Mouse (Mus musculus): ENCODE results near the gene Pnpla5.
"Not testable (repeated sequence)": the region's sequence is repeated elsewhere in the genome, so short reads cannot be mapped to it uniquely, and the experiment has no call there.

Gene Pnpla5

DNA sequence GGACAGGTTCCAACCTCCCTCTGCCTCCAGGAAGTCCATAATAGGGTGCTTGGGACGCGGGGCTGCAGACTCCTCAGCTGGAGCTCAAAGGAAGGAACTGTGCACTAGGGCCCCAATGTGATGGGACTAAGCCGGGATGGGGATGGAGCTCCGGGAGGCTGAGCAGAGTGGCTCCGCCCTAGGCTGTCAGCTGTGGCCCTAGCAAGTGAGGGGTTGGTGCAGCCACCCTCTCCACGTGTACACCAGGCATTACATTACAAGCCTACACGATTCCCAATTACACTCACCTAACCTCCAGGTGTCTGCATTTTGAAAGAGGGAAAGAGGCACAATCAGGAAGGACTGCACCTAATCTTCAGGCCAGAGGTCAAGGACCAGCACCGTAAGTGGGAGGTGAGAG is at the start of gene Pnpla5:
Gene Pnpla5, minus strand, starts transcription at position 101 of the 400 bp plus-strand sequence.
- no peak for DNase-seq (ENCODE audit: low spot score)

DNA sequence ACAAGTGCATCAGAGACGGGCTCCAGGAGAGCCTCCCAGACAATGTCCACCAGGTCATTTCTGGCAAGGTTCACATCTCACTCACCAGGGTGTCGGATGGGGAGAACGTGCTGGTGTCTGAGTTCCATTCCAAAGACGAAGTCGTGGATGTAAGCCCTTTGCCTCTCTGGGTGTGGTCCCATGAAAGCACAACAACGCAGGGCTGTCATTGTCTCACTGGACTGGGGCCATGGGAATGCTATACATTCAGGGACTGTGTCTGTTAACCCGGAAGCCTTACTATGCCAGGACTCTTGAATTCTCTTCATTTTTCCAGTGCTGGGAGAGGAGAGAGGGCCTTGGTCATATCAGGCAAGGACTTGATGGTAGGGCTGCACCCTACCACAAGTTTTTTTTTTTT is 48.2 kb upstream of the Pnpla5 start:
- DNase-seq (ENCODE audit: low spot score): no peak

DNA sequence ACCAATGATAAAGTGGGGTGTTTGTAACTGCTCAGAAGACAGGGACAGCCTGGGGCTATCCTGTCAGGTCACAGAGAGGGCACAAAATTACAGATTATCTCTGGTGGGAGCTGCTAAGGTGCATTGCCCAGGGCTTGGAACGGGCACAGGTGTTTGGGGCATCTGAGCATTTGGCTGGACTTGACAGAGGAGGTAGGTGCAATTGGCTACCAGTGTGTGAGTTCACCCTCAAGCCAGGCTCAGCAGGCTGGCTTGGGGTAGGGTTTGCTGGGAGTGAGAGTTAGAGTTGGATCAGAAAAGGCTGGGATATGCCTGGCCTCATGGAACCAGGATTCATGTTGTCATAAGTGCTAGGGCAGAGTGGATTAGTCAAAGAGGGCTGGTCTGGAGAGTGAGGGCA is 46.5 kb upstream of the Pnpla5 start:
- no peak for DNase-seq (ENCODE audit: low spot score)

DNA sequence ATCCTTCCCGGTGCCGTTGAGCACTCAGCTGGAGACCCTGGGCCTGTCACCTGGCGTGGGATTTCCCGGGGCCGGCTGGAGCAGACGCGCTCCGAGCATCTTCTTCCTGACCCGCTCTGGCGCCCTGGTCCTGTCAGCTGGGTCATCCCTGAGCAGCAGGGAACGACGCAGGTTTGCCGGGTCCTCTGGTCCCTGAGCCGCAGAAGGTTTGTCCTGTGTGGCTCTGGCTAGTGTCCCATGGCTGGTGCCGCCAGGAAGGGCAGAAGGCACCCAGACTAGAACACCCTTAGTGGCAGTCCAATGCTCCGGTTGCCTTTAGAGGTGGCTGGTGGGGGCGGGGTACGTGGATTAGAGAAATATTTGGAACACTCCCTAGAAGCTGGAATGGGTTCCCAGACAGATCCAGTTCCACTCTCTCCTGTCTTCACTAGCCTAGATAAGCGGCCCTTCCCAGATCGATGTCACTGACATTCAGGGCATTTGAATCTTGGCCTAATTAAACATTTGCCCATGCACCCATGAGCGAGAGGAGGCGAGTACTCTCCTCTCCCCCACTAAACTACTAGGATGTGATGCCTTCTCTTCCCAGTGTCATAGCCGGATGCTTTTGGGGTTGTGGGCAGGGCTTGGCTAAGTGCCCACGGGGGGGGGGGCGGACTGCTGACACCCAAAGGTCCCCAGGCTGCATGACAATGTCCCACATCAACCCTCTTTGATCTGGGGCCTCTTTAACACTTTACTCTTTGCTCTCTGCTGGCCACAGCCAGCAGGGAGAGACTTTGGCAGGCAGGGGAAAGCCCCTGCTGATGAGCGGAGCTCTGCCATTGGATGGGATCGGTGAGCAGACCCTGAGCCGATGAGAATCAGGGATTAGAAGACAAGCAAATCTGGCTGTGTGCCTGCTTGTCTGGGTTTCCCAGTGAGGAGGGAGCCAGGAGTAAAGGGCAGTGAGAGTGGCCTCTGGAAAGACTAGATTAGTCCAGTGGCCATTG is 45.5 kb upstream of the Pnpla5 start:
- DNase-seq (ENCODE audit: low spot score): no peak

DNA sequence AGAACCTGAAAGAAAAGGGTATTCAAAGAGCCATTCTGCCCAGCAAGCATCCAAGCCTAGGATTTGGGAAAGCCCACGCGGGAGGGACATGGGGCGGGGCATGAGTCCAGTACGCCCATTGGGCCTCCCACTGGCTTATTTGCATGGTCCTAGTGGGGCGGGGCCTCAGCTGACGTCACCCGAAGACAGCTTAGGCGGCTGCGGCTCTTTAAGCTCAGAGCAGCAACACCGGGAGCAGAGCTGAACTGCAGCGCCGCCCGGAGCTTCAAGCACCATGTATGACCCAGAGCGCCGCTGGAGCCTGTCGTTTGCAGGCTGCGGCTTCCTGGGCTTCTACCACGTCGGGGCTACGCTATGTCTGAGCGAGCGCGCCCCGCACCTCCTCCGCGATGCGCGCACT is 44.6 kb upstream of the Pnpla5 start, which contains the start of gene Pnpla3:
Gene Pnpla3, plus strand, starts transcription at position 238 of the 400 bp plus-strand sequence.
- peak; percentile 97 for DNase-seq (ENCODE audit: low spot score)

DNA sequence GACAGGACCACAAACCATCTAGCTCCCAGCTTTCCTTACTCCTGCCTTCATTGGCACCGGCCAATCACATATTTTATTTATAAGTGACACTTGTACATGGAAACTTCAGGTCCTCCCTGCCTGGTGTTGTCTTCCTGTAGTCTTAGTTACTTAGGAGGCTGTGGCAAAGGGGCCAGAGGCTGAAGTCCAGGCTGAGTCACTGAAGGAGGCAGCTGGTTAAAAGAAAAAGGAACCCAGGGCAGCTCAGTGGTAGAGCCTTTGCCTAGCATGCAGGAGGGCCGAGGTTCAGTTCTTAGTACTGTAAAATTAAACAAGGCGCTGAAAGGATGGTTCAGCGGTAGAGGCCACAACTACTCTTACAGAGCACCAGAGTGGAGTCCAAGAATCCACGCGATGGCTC is 43.8 kb upstream of the Pnpla5 start:
- no peak for DNase-seq (ENCODE audit: low spot score)

DNA sequence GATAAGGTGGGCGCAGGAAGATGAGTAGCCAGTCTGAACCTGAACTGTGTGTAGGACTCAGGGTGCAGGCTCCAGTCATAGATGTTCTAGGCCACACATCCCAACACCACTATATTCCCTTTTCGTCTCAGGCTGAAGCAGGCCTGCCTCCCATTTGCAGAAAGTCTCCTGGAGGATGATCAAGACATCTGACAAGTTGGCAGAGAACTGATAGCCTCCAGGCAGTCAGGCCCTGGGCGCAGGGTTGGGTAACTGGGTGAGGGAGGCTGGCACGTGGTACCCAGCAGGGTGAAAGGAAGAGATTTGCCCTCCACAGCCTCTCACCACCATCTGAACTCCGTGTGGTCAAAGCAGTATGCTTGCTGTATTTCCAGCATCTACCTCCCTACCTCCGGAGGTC is 38.9 kb upstream of the Pnpla5 start:
- DNase-seq (ENCODE audit: low spot score): no peak

DNA sequence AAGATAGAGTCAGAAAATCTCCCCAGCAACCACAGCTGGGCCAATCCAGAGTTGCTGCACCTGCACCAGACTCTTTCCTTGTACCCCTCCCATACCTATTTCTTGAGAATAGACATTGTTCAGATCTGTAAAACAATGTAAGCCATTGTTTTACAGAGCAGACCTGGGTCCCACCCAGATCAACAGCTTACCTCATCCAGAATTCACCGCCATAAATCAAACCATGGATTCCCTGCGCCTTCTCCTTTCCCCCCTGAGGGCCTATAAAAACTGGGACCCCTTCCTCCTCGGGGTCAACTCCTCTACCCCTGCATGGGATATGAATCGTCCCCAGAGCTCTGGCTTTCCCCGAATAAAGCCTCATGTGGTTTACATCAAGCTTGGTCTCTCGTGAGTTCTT is 34.6 kb upstream of the Pnpla5 start:
- DNase-seq (ENCODE audit: low spot score): not testable (repeated sequence)

DNA sequence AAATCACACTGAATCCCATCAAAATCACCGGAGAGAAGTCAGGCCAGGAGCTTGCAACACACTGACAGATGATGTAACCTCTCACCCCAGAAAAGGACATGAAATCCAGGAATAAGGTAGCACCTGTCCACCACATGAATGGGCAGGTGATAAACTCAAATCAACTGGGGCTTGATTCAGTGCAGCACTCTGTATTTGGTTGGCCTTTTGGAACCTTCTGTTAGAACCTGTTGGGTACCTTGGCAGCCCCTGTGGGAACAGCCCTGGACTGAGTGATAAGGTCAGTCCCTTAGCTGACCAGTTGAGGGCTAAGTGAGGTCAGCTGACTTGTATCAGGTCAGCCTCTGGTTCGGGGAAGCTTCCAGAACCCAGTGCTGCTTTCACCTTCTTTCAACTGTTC is 33.2 kb upstream of the Pnpla5 start:
- no peak for DNase-seq (ENCODE audit: low spot score)

DNA sequence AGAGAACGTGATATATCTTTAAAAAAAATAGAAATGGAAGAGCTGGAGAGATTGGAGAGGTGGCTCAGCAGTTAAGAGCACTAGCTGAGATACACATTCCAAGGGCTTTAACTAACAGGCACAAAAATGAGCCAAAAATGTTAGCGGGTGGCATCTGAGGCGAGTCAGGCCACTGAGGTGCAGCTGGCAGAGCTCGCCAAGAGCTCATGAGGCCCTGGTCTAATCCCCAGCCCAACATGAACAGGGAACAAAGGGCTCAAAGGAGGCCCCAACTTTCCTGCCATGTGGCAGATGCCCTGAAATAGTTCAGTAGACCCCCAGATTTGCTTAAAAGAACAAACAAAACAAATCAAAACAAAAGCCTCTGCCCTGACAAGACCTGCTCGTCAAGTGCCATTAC is 18.0 kb upstream of the Pnpla5 start:
- DNase-seq (ENCODE audit: low spot score): no peak

DNA sequence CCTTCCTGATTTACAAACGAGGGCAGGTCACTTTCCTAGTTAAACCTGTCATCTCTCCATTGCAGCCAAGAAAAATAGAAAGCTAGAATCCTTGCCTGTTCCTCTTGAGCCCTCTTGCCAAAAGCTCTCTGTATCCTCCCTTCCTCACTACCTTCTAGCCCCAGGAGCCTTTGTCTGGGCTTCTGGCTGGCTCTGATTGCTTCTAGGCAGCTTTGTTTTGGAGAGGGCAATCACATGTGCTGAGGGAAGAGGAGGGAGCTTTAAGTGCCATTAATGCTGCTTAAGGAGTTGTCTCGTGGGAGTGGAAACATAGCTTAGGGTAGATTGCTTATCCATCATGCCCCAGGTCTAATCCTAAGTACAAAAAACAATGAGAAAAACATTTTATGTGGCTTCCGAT is 17.1 kb upstream of the Pnpla5 start:
- no peak for DNase-seq (ENCODE audit: low spot score)

DNA sequence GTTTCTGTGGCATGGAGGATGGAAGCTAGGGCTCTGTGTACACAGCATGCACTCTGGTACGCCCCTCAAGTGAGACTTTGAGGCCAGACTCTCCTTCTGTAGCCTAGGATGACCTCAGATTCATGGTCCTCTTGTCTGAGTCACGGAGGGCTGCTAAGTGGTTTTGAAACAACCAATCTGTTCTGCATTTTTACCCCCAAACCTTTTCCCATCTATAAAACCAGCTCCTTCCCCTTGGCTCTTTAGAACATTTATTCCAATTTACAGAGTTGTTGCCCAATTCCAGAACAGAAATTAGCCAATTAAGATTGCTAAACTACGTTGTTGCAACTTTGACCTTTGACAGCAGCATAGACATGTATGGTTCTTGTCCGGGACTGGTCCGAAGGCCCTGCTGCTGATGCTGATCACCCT is 16.6 kb upstream of the Pnpla5 start:
- no peak for DNase-seq (ENCODE audit: low spot score)

DNA sequence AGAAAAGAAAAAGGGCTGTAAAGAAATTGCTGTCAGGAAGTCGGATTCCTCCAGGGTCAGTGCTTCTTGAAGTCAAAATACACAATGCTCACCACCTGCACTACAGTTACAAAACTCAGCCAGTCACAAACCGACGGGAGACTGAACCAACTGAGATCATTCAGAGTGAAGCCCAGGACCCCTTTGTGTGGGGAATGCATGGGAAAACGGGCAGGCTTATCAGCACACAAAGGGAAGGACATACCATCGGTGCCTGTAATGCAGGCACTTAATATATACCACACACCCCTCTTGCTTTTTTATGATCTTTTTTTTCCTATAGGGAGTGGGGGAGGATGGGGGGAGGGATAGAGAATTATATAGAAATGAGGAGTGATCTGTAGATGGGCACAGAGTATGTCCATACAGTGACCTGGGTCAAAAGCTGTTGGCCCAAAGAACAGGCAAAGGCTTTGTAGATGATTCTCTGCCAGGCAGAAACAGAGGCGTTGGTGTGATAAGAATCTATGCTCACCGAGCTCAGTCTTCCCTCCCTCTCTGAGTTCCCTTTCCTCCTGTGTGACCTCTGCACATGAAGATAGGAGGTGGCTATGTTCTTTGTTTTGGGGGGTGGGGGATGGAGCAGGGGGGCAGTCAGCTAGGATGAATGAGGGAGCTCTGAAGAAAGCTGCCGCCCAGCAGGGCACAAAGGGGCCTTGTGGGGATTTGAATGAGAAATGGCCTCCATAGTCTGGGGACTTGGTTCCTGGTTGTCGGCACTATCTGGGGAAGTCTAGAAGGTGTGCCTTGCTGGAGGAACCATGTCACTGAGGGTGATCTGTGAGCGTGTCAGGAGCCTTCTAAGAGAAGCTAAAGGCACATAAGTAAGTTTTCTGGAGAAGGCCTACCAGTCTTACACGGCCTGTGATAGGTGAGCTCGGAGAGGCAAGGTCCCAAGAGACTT is 13.8 kb upstream of the Pnpla5 start:
- DNase-seq (ENCODE audit: low spot score): no peak

DNA sequence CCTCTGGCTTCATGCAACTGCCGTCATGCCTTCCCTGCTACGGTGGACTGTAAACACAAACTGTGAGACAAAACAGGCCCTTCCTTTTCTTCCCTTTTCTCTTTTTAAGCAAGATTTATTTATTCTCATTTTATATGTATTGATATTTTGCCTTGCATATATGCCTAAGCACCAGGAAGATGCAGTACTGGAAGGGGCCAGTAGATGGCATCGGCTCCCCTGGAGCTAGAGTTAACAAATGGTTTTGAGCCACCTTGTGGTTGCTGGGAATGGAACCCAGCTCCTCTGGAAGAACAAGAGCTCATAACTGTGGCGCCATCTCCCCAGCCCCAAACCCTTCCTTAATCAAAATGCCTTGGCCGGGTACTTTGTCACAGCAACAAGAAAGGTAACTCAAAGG is 12.5 kb upstream of the Pnpla5 start:
- peak; percentile 62 for DNase-seq (ENCODE audit: low spot score)

DNA sequence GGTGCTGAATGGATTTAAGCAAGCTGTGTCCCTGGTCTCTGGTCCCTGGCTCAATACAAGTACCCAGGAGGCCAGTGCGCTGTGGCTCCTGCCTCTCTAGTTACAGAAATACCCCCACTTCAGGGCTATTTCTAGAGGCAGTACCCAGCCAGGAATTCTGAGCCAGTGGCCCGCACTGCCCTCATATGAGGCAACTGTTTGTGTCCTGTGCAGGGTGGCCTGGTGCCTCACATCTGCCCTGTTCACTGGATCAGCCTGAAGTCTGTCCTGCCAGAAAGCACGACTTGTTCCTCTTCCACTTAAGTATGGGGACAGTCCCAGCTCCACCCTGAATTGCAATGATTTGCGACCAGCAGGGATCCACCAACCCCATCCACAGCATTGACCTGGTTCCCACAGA is 10.5 kb upstream of the Pnpla5 start:
- no peak for DNase-seq (ENCODE audit: low spot score)

DNA sequence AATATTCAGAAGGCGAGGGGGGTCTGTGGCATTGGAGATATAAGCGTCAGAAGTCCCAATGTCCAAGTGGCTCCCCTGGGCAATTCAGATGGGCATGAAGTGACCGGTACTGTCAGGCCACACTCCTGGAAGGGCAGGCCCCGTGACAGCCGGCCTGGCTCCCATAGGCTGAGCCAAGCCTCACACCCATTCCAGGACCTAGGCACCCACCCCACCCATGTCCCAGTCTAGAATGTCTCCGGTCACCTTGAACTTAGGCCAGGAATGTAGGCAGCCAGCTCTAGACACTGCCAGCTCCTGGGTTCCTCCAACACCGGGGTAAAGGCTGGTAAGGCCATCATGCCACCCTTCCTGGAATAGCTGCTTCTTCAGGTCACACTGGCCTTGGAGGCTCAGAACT is 9.0 kb upstream of the Pnpla5 start:
- DNase-seq (ENCODE audit: low spot score): no peak

DNA sequence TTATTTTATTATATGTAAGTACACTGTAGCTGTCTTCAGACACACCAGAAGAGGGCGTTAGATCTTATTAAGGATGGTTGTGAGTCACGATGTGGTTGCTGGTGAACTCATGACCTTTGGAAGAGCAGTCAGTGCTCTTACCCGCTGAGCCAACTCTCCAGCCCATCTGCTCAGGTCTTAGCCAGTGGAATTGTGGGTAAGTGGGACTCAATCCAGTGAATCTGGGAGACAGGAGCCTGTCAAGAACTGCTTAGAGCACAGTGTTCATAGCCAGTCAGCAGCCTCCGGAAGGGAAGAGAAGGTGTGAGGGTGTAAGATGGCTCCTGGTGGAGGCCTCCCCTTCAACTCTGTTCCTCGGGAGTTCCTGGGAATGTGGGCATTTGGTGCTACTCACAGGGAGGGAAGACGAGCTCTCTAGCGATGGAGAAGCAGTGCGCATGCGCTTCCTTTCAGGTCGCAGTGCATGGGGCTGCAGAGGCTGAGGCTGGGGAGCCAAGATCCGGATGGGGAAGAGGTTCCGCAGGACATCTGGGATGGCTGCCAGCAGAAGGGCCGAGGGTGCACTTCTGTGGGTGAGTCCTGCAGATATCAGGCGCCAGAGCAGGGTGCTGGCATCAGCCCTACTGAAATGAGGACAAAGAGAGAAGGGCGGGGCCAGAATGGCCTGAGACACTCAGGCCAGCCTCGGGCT is 8.3 kb upstream of the Pnpla5 start:
- peak; percentile 69 for DNase-seq (ENCODE audit: low spot score)

DNA sequence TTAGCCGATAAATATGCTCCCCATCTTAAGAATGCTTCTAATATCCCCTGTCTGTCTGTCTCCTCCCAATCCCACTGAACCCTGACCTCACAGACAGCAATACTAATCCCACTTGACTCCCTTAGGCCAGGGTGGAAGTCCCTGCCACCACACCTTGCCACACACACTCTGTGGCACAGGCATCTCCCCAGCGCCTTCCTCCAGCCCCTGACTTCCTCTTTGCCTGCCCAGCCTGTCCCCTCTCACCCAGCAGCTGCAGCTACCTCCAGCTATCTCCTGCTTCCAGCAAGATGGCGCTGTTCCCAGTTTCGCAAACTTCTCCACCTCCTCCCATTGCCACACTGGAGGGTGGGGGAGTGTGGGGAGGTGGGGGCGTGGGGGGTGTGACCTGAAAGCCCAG is 3.9 kb upstream of the Pnpla5 start:
- DNase-seq (ENCODE audit: low spot score): no peak

DNA sequence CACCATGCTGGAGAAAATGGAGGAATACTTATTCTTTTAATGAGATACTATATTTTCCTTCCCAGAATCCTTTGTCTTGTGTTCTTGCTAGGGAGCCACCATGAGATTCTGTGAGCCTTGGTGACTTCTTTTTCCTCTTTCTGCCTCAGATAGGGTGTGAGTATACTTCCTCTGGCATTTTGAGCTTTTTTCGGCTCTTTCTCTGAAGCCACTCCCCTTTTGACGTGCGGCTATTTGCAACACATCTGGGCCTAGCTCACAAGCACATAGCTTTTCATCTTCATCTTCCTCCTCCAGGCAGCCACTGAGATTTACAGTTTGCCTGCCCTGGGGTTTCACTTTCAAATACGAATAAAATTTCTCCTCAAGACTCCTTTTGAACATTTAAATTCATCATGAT is 3.5 kb upstream of the Pnpla5 start:
- DNase-seq (ENCODE audit: low spot score): no peak

DNA sequence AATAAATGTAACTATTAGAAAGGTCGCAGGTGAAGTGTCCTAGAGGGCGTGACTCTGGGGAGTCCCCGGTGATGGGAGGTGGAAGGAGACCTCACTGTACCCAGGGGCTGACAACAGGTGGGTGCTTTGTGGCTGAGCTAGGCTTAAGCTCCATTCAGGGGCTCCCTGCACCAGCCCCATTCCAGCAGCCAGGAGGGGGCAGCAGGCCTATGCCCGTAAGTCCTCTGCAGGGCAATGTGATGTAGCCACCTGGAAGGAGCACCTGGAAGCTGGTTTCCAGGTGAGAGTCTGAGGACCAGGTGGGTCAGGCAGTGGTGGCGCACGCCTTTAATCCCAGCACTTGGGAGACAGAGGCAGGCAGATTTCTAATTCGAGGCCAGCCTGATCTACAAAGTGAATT is 1.1 kb upstream of the Pnpla5 start:
- DNase-seq (ENCODE audit: low spot score): no peak

DNA sequence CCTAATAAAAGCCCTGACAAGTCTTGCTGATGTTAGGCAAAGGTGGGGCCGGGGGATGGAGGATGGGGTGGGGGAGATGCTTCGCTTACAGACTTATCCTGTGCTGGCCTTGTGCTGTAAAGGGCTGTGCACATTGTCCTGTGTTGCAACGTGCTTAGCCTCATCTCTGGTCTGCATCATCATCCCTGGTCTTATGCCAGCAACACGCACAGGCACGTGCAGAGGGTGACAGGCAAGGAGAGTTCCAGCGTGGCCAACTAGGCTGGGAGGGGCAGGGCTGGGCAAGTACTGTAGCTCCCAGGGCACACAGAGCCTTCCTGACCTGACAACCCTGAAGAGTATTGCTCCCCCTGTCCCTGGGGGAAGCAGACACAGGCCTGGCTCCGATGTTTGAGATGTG is 1.9 kb downstream of the Pnpla5 start:
- no peak for DNase-seq (ENCODE audit: low spot score)

DNA sequence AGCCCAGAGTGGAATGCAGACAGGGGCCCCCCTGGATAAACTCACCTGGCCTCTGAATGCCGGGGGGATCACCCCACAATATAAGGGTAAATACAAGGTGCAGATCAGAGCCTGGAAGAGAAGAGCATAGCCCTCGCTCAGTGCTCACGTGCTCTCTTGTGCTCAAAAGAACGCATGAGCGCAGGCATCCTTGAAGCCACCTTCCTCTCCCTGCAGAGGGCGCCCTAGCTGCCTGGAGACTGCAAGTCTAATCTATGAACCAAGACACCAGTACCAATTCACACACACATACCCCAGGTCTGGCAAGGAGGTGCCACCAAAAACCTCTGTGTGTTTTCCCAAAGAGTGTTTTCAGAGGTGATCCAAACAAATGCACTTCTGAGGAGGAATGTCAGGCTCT is 2.4 kb downstream of the Pnpla5 start:
- DNase-seq (ENCODE audit: low spot score): no peak

Measured in testis, postnatal 10 days (tissue).